Mouse (Mus musculus) hindbrain, embryonic 10.5 days (tissue): ENCODE measurements around the gene Ulk3. TPM values are rescaled to one million over a fixed set of nuclear protein-coding genes. Genes with fewer than 3 reads are reported as not detected.

Source experiments
- DNase-seq: peaks from one replicate; pipeline ENCODE4 v3.0.0-alpha.2; 2017; ENCODE audit warnings: low spot score
- H3K27ac ChIP-seq: fragments of 300-500 bp; sonication (generic); 2 replicates; pipeline ENCODE4 v1.5.1; 2016; ENCODE audit warnings: mild to moderate bottlenecking, moderate library complexity
- H3K27me3 ChIP-seq: fragments of 300-500 bp; sonication (generic); 2 replicates; pipeline ENCODE4 v1.6.1; 2016; ENCODE audit warnings: mild to moderate bottlenecking; ENCODE audit not compliant: poor library complexity, insufficient read depth, severe bottlenecking
- H3K36me3 ChIP-seq: fragments of 300-500 bp; sonication (generic); 2 replicates; pipeline ENCODE4 v1.6.1; 2016; ENCODE audit warnings: mild to moderate bottlenecking, moderate library complexity
- H3K4me1 ChIP-seq: fragments of 300-500 bp; sonication (generic); replicated peaks from 2 replicates; pipeline ENCODE4 v1.6.1; 2016; ENCODE audit warnings: mild to moderate bottlenecking
- H3K4me3 ChIP-seq: fragments of 300-500 bp; sonication (generic); 2 replicates; pipeline ENCODE4 v1.5.1; 2016; ENCODE audit warnings: mild to moderate bottlenecking, moderate library complexity
- H3K9me3 ChIP-seq: fragments of 300-500 bp; sonication (generic); 2 replicates; pipeline ENCODE4 v1.6.1; 2016; ENCODE audit warnings: mild to moderate bottlenecking, moderate library complexity
- WGBS: fragments of 180-500 bp; shearing (Covaris S2); methylation state at CpG from one replicate; pipeline ENCODE4 v1.1.7; 2016; 5-methylcytosine and 5-hydroxymethylcytosine counted together
- polyA plus RNA-seq: library from polyadenylated mRNA; unstranded; fragments of >200 nt; fragmentation: Nextera tagmentation; extraction: Ambion mirVana; gene quantifications from 2 replicates; pipeline ENCODE4 v1.2.1, GENCODE M21; 2016

The Ulk3 gene
- polyA plus RNA-seq, 1 experiment from 2014 or later = 14.6 TPM

GRCm38 (mm10) chr9:57643169-57643855 lies 54.1 kb downstream of the Ulk3 start:
- WGBS = 73% methylated on average over 9 of the region's 9 CpGs
- no peak for DNase-seq
- Histone ChIP-seq H3K27me3 (peaks cover 14% of the 10 kb centered on the region), H3K9me3 (no peaks in the 10 kb centered on the region), H3K27ac (0 out of 2 replicates have a peak overlapping the region, but pooled peaks have one; percentile 100), H3K4me3 (peak overlapping the region; percentile 99), H3K36me3 (peaks cover 23% of the 10 kb centered on the region), H3K4me1 (peaks cover 79% of the 10 kb centered on the region)

DNA sequence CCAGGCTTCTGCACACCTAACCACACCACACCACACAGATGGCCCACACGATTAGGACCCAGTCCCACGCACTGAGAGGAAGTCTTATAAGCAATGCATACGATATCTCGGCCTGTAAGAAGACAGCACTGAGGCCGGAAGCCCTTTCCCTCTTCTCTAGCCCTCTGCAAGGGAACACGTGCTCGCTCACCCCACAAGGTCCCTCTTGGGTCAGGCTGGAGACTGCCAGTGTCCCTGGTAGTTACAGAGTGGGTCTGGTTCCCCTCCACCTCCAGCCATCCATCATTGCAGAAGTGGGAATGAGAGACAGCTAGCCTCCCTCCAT lies 54.6 kb downstream of the Ulk3 start:
- Histone ChIP-seq H3K27ac (peak overlapping the region; percentile 100; the same call in 1 of the 2 replicates), H3K4me3 (peak overlapping the region; percentile 99), H3K4me1 (peaks cover 74% of the 10 kb centered on the region), H3K27me3 (peaks cover 14% of the 10 kb centered on the region), H3K9me3 (no peaks in the 10 kb centered on the region), H3K36me3 (peaks cover 21% of the 10 kb centered on the region)
- WGBS = 68% methylated on average over 7 of the region's 7 CpGs
- no peak for DNase-seq

- no peaks in the 10 kb centered on the region for H3K9me3 ChIP-seq
- peak overlapping the region; percentile 100 for H3K27ac ChIP-seq
- H3K4me3 ChIP-seq = peak overlapping the region; percentile 99
- H3K36me3 ChIP-seq = peaks cover 21% of the 10 kb centered on the region
- under 1% methylated on average over 18 of the region's 18 CpGs for WGBS
- H3K27me3 ChIP-seq = peaks cover 14% of the 10 kb centered on the region
- peak; percentile 50 for DNase-seq
- peaks cover 67% of the 10 kb centered on the region for H3K4me1 ChIP-seq
Observed at GRCm38 (mm10) chr9:57644442-57644943, 55.2 kb downstream of the Ulk3 start.

- Histone ChIP-seq H3K9me3 (no peaks in the 10 kb centered on the region), H3K4me1 (peaks cover 61% of the 10 kb centered on the region), H3K27ac (peak overlapping the region; percentile 100), H3K4me3 (peak overlapping the region; percentile 99), H3K36me3 (peaks cover 21% of the 10 kb centered on the region), H3K27me3 (peaks cover 14% of the 10 kb centered on the region)
- under 1% methylated on average over 85 of the region's 85 CpGs for WGBS
- DNase-seq = peak; percentile 92
Observed at GRCm38 (mm10) chr9:57644944-57645893, 56.0 kb downstream of the Ulk3 start.

Other genes with a start within 250 kb of the Ulk3 start
- gene Ppcdc, start 149.3 kb upstream of the Ulk3 start, polyA plus RNA-seq = 19.8 and 23.5 TPM in 2 replicates
- gene Scamp5, start 121.4 kb upstream of the Ulk3 start, polyA plus RNA-seq = 18.2 and 28.9 TPM in 2 replicates
- gene Rpp25, start 85.4 kb upstream of the Ulk3 start, polyA plus RNA-seq = 2.5 and 9.7 TPM in 2 replicates
- 712 and 781 TPM in 2 replicates for gene Cox5a, start 68.2 kb upstream of the Ulk3 start, polyA plus RNA-seq
- 16.1 and 16.3 TPM in 2 replicates for gene Fam219b, start 51.9 kb upstream of the Ulk3 start, polyA plus RNA-seq
- gene Mpi, start 36.7 kb upstream of the Ulk3 start, polyA plus RNA-seq = 61.7 and 74.1 TPM in 2 replicates
- gene Scamp2, start 28.5 kb upstream of the Ulk3 start, polyA plus RNA-seq = 50.7 and 59.7 TPM in 2 replicates
- gene Cplx3, start 16.8 kb downstream of the Ulk3 start, polyA plus RNA-seq = 0.88 and 2.8 TPM in 2 replicates
- gene Lman1l, start 31.3 kb downstream of the Ulk3 start, polyA plus RNA-seq = not detected in 2 replicates
- gene Csk, start 64.2 kb downstream of the Ulk3 start, polyA plus RNA-seq = 40.8 and 42.3 TPM in 2 replicates
- gene Cyp1a2, start 94.3 kb downstream of the Ulk3 start, polyA plus RNA-seq = not detected in 2 replicates
- not detected in 2 replicates for gene Cyp1a1, start 98.5 kb downstream of the Ulk3 start, polyA plus RNA-seq
- gene Edc3, start 119.1 kb downstream of the Ulk3 start, polyA plus RNA-seq = 41.0 and 41.1 TPM in 2 replicates
- gene Clk3, start 176.4 kb downstream of the Ulk3 start, polyA plus RNA-seq = 90.7 and 105 TPM in 2 replicates
- 42.7 and 57.7 TPM in 2 replicates for gene Arid3b, start 247.3 kb downstream of the Ulk3 start, polyA plus RNA-seq